ENCODE assay signal across 9 mouse cellular contexts in the genomic region with DNA sequence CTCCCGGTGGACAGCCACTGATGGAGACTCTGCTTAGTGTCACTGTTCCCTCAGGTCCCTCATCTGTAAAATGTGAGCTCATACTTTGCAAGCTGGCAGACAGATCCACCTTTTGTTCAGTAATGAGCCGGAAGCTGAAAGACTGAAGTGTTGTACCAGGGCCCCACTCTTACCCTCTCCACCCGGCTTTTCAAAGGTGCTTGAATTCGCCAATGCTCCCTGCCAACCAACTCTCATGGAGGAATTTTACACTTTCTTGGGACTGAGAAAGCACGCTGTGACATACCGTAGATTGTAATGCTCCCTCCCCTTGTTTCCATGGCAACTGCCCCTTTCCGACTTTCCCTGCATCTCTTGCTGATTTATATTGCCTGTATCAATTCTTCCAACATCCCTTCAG. TPM values are rescaled to one million over a fixed set of nuclear protein-coding genes. Genes with fewer than 3 reads are reported as not detected.
A peak's percentile ranks its signal among the peaks of the same experiment; 100 is the strongest.
DNase-seq lines count a peak whose midpoint lies in the region; ATAC-seq and TF ChIP-seq lines count a peak whose summit lies in the region.
"Had no signal": no experiment of that assay in that cellular context is flagged by ENCODE, and none has a peak within 500 bp of the region (broad histone marks: within the 10 kb centered on the region; RNA-seq: fewer than 3 reads in every experiment).

No protein-coding gene starts in this region.

- no peaks in the 10 kb centered on the region for H3K9me3 ChIP-seq in E14TG2a.4 (ENCODE audit: low read length)
- H3K9me3 ChIP-seq in hindbrain, embryonic 14.5 days (ENCODE audit: control insufficient read depth, low read length) = no peaks in the 10 kb centered on the region

- peaks cover 48% of the 10 kb centered on the region for H3K4me1 ChIP-seq in E14TG2a.4 (replicated peaks; ENCODE audit: low read depth, low read length)
- no peaks in the 10 kb centered on the region; the same call in 1 of the 2 replicates for H3K4me1 ChIP-seq in bone marrow, adult 2 months (ENCODE audit: control insufficient read depth, insufficient read depth, low read length)
- H3K4me1 ChIP-seq in hindbrain, embryonic 14.5 days (replicated peaks; ENCODE audit: control insufficient read depth, insufficient read depth, low read length) = peaks cover 15% of the 10 kb centered on the region

- H3K4me2 ChIP-seq in hindbrain, embryonic 14.5 days (replicated peaks) = peak overlapping the region; percentile 28

- 77% methylated on average over 7 of the region's 7 CpGs for WGBS in bone marrow, adult 2 months
- WGBS in hindbrain, embryonic 14.5 days = 7% methylated on average over 7 of the region's 7 CpGs

- no peak for TF ChIP-seq CTCF in E14TG2a.4 (conservative IDR thresholded peaks at IDR 0.05; ENCODE audit: low read length)
- no peak for TF ChIP-seq CTCF in bone marrow, adult 2 months (IDR thresholded peaks at IDR 0.05; ENCODE audit: control insufficient read depth, insufficient read depth, low read length)

- H3K4me3 ChIP-seq in E14TG2a.4 (replicated peaks; ENCODE audit: low read length) = peak overlapping the region; percentile 43
- peak overlapping the region; percentile 51 for H3K4me3 ChIP-seq in bone marrow, adult 2 months (replicated peaks; ENCODE audit: control insufficient read depth, low read depth, low read length)
- no peak overlapping the region for H3K4me3 ChIP-seq in hindbrain, embryonic 14.5 days (replicated peaks; ENCODE audit: low read length)
- H3K4me3 ChIP-seq: erythroblast, embryonic 14.5 days had no signal

- peak; percentile 80 for DNase-seq in hindbrain, embryonic 14.5 days (ENCODE audit: low spot score)
- peak; percentile 77 for DNase-seq in lung, postnatal 25 days (ENCODE audit: low spot score)
- DNase-seq in adipocyte (ENCODE audit: low spot score) = no peak
- no peak for DNase-seq in left cerebral cortex, adult 11 months (ENCODE audit: low spot score)

- H3K36me3 ChIP-seq in E14TG2a.4 (ENCODE audit: insufficient read depth, low read length) = peaks cover 27% of the 10 kb centered on the region
- peaks cover 26% of the 10 kb centered on the region for H3K36me3 ChIP-seq in hindbrain, embryonic 14.5 days (replicated peaks; ENCODE audit: control insufficient read depth, insufficient read depth)

- H3K27me3 ChIP-seq in E14TG2a.4 (ENCODE audit: insufficient read depth, low read length) = 0 out of 2 replicates have a peak, but pooled peaks cover 3% of the 10 kb centered on the region
- H3K27me3 ChIP-seq in hindbrain, embryonic 14.5 days (ENCODE audit: control insufficient read depth, insufficient read depth, low read length) = no peaks in the 10 kb centered on the region

- H3K9ac ChIP-seq in hindbrain, embryonic 14.5 days = 0 out of 2 replicates have a peak overlapping the region, but pooled peaks have one; percentile 2

- no peak for TF ChIP-seq POLR2A in bone marrow, adult 2 months (IDR thresholded peaks at IDR 0.05; ENCODE audit: borderline replicate concordance, control insufficient read depth, low read depth, low read length)

- ATAC-seq in hindbrain, embryonic 14.5 days (ENCODE audit: low FRiP score) = peak; percentile 28
- no peak for ATAC-seq in megakaryocyte-erythroid progenitor cell, adult 5-6 weeks (replicated peaks; ENCODE audit: low FRiP score, low TSS enrichment, poor library complexity, severe bottlenecking)
- ATAC-seq in inflammation-experienced regulatory T-cells, adult 6 months = no peak

- H3K27ac ChIP-seq in bone marrow, adult 2 months (ENCODE audit: control insufficient read depth, insufficient read depth, low read depth, low read length, poor library complexity) = peak overlapping the region; percentile 73; the same call in 1 of the 2 replicates
- H3K27ac ChIP-seq in hindbrain, embryonic 14.5 days = peak overlapping the region; percentile 48

RNA-seq across cellular contexts. Expression of gene Eid3, which starts 34.1 kb away (rescaled TPM):
- polyA plus RNA-seq in bone marrow, adult 2 months (2011; ENCODE audit: insufficient read depth, insufficient read length, low replicate concordance, missing spikeins) = 2.0 and 5.8 TPM in 2 replicates
- polyA plus RNA-seq in hindbrain, embryonic 14.5 days (2014; fragmentation: Nextera tagmentation; extraction: Ambion mirVana) = 0.88 TPM in 1 of 2 replicates, not detected in the other
- total RNA-seq in megakaryocyte-erythroid progenitor cell, adult 5-6 weeks (2014; fragmentation: Nextera tagmentation) = 3.6 and 7.4 TPM in 2 replicates
- total RNA-seq in megakaryocyte-erythroid progenitor cell, adult 5-6 weeks (2017) = 3.9 TPM in 1 of 2 replicates, not detected in the other
- under 1 TPM; 0.35 to 0.91 (median 0.64) TPM for polyA plus RNA-seq in inflammation-experienced regulatory T-cells, adult 6 months (2017; shearing (Covaris generic))

Comparison
In these comparisons a context has a peak if more than half of its experiments do, and no peak if none do; other contexts are left out.
1. DNase-seq: peak in hindbrain, embryonic 14.5 days (single experiment) and lung, postnatal 25 days (single experiment); none in adipocyte (single experiment) and left cerebral cortex, adult 11 months (single experiment).